Mouse (Mus musculus): ENCODE data around the gene Calr3. TPM values are rescaled to one million over a fixed set of nuclear protein-coding genes. Genes with fewer than 3 reads are reported as not detected.
A peak's percentile ranks its signal among the peaks of the same experiment; 100 is the strongest.

The Calr3 gene
- polyA plus RNA-seq, 1 experiment from 2014 or later, result 1.9 TPM

DNA sequence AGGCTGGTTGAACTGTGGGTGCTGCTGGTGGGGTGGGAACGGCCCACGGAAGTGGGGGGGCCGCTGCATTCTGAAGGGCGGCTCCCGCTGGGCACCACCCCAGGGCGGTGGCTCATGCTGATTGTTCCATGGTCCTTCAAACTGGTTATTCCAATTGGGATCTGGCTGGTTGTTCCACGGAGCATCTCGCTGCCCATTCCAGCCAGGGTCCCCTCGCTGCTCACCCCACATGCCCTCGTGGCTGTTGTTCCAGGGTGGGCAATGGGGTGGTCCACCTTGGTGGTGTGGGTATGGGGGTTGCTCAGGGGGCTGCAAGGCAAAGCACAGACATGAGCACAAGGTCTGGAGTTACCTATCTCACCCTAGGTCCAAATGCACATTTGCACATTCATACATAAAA is 20.5 kb upstream of the Calr3 start:
- Histone ChIP-seq H3K9me3 (replicated peaks) (no peaks in the 10 kb centered on the region), H3K4me1 (no peaks in the 10 kb centered on the region), H3K4me3 (no peak overlapping the region), H3K4me2 (replicated peaks) (no peak overlapping the region), H3K27ac (no peak overlapping the region), H3K9ac (no peak overlapping the region), H3K27me3 (no peaks in the 10 kb centered on the region), H3K36me3 (peaks cover 100% of the 10 kb centered on the region)
- no peak for ATAC-seq (ENCODE audit: low FRiP score)
- over 99% methylated on average over 10 of the region's 10 CpGs for WGBS

DNA sequence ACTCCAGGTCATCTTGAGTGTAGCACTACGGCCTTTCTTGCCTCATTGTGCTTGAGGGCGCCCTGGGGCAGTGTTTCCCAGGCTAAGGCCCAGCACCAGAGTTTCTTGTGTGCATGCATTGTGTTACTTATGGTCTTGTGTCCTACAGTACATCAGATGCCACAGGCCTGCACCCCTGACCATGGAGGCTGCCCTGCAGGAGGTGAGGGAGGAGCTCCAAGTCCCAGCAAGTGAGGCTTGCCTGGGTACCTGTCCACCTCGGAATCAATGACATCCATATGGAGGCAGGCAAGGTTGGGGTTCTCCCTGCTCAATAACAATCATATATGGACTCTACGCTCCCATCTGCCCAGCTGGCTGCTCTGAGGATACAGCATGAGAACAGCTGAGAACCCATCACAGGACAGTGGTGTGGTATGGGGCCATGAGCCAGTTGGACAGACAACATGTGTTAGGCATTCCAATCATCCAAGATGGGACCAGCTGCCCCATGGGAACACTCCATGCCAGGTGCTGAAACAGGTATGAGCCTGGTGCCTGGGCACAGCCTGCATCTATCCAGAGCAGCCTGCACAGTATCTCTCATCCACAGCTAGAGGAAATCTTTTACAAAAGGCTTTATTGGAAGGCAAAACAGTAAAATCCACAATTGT is 16.3 kb upstream of the Calr3 start:
- Histone ChIP-seq H3K9me3 (replicated peaks) (no peaks in the 10 kb centered on the region), H3K4me2 (replicated peaks) (no peak overlapping the region), H3K27me3 (no peaks in the 10 kb centered on the region), H3K4me3 (no peak overlapping the region), H3K27ac (no peak overlapping the region), H3K36me3 (peaks cover 83% of the 10 kb centered on the region), H3K9ac (no peak overlapping the region), H3K4me1 (no peaks in the 10 kb centered on the region)
- 93% methylated on average over 4 of the region's 4 CpGs for whole genome bisulfite sequencing
- no peak for ATAC-seq (ENCODE audit: low FRiP score)

DNA sequence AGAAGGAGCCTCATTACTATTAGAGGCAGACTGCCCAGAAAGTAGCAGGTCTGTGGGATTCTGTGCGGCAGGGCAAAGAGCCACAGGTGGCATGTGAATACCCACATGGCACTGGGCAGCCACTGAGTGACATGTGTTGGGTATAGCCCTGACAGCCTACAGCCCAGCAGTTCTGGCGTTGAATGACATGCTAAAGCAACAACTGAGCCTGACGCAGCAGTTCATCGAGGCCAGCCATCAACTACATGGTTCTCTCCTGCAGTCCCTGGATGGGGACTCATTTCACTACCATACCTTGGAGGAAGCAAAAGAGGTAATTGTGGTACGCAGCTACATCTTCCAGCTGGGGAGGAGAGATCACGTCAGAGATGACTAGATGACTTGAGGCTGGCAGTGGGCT is 14.8 kb upstream of the Calr3 start:
- no peaks in the 10 kb centered on the region for H3K27me3 ChIP-seq
- 89% methylated on average over 6 of the region's 6 CpGs for whole genome bisulfite sequencing
- no peaks in the 10 kb centered on the region for H3K4me1 ChIP-seq
- no peak for ATAC-seq (ENCODE audit: low FRiP score)
- H3K36me3 ChIP-seq, result peaks cover 82% of the 10 kb centered on the region
- peaks cover 6% of the 10 kb centered on the region; the same call in 1 of the 2 replicates for H3K9me3 ChIP-seq (replicated peaks)
- no peak overlapping the region for H3K27ac ChIP-seq
- no peak overlapping the region for H3K4me2 ChIP-seq (replicated peaks)
- H3K9ac ChIP-seq, result no peak overlapping the region
- no peak overlapping the region for H3K4me3 ChIP-seq

DNA sequence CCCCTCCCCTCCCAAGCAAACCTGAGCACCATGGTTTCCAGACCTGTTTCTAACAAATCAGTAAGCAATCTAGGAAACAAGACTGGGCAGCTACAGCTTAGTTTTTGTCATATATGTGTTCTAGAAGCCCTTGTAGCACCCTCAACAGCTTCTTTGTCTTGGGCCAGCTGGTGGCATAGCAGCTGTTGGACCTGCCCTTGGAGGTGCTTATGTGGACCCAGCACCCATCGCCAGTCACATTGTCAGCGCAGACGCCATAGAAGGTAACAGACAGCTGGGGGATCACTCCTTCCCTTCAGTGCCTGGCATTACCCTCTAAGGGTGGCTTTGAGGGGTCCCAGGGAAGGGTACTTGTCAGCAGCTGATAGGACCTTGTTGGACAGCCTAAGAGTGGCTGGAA is 14.1 kb upstream of the Calr3 start:
- no peak for ATAC-seq (ENCODE audit: low FRiP score)

GRCm38 (mm10) chr8:72455317-72455716 is 11.6 kb upstream of the Calr3 start:
- Histone ChIP-seq H3K27ac (no peak overlapping the region), H3K4me2 (replicated peaks) (no peak overlapping the region), H3K9me3 (replicated peaks) (peaks cover 7% of the 10 kb centered on the region; the same call in 1 of the 2 replicates), H3K4me1 (no peaks in the 10 kb centered on the region), H3K27me3 (no peaks in the 10 kb centered on the region), H3K36me3 (peaks cover 70% of the 10 kb centered on the region), H3K4me3 (no peak overlapping the region), H3K9ac (no peak overlapping the region)
- no peak for ATAC-seq (ENCODE audit: low FRiP score)
- 90% methylated on average over 4 of the region's 4 CpGs for WGBS

More for the DNA sequence above, 14.1 kb upstream of the Calr3 start:
- Histone ChIP-seq H3K9me3 (replicated peaks) (peaks cover 7% of the 10 kb centered on the region; the same call in 1 of the 2 replicates), H3K36me3 (peaks cover 82% of the 10 kb centered on the region), H3K4me1 (no peaks in the 10 kb centered on the region), H3K27me3 (no peaks in the 10 kb centered on the region), H3K9ac (no peak overlapping the region), H3K4me3 (no peak overlapping the region), H3K4me2 (replicated peaks) (no peak overlapping the region), H3K27ac (no peak overlapping the region)
- 100% methylated on average over 3 of the region's 3 CpGs for WGBS

GRCm38 (mm10) chr8:72453904-72454303 is 10.2 kb upstream of the Calr3 start:
- H3K4me3 ChIP-seq, result no peak overlapping the region
- no peak overlapping the region for H3K9ac ChIP-seq
- peaks cover 72% of the 10 kb centered on the region for H3K36me3 ChIP-seq
- peaks cover 7% of the 10 kb centered on the region; the same call in 1 of the 2 replicates for H3K9me3 ChIP-seq (replicated peaks)
- no peaks in the 10 kb centered on the region for H3K4me1 ChIP-seq
- no peak for ATAC-seq (ENCODE audit: low FRiP score)
- H3K27me3 ChIP-seq, result no peaks in the 10 kb centered on the region
- no peak overlapping the region for H3K27ac ChIP-seq
- 92% methylated on average over 2 of the region's 2 CpGs for WGBS
- H3K4me2 ChIP-seq (replicated peaks), result no peak overlapping the region

DNA sequence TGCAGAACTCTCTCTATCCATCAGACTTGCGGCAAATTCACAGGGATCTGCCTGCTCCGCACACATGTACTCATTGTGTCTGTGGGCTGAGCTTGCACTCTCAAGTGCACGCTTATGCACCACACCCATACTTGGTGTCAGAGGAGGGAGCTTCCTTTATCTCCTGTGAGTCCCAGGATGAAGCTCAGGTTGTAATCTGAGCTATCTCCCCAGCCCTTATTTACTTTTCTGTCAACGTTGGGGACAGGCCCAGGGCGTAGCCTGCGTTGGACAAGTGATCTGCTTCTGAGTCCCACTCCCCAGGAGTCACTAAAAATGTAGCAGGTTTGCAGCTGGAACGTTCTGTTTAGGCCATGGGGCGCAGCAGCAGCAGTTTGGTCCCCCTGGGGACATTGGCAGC is 7.8 kb upstream of the Calr3 start:
- no peak for ATAC-seq (ENCODE audit: low FRiP score)
- H3K36me3 ChIP-seq, result peaks cover 70% of the 10 kb centered on the region

GRCm38 (mm10) chr8:72445071-72445470 is 1.4 kb upstream of the Calr3 start:
- Histone ChIP-seq H3K9ac (no peak overlapping the region), H3K9me3 (replicated peaks) (no peaks in the 10 kb centered on the region), H3K36me3 (peaks cover 25% of the 10 kb centered on the region), H3K4me2 (replicated peaks) (no peak overlapping the region), H3K4me1 (peaks cover 8% of the 10 kb centered on the region; the same call in 1 of the 2 replicates), H3K4me3 (no peak overlapping the region), H3K27ac (no peak overlapping the region), H3K27me3 (no peaks in the 10 kb centered on the region)
- 96% methylated on average over 6 of the region's 6 CpGs for WGBS
- ATAC-seq (ENCODE audit: low FRiP score), result no peak

More for the DNA sequence above, 7.8 kb upstream of the Calr3 start:
- WGBS, result 84% methylated on average over 8 of the region's 8 CpGs
- no peak overlapping the region for H3K4me2 ChIP-seq (replicated peaks)
- H3K27ac ChIP-seq, result no peak overlapping the region
- no peaks in the 10 kb centered on the region for H3K27me3 ChIP-seq
- peaks cover 2% of the 10 kb centered on the region; the same call in 1 of the 2 replicates for H3K4me1 ChIP-seq
- H3K9ac ChIP-seq, result no peak overlapping the region
- H3K4me3 ChIP-seq, result no peak overlapping the region
- H3K9me3 ChIP-seq (replicated peaks), result peaks cover 7% of the 10 kb centered on the region; the same call in 1 of the 2 replicates

GRCm38 (mm10) chr8:72443994-72444350 is 302 bp upstream of the Calr3 start:
- peak overlapping the region; percentile 57 for H3K9ac ChIP-seq
- H3K9me3 ChIP-seq (replicated peaks), result no peaks in the 10 kb centered on the region
- H3K4me3 ChIP-seq, result peak overlapping the region; percentile 36
- H3K4me1 ChIP-seq, result peaks cover 8% of the 10 kb centered on the region; the same call in 1 of the 2 replicates
- H3K4me2 ChIP-seq (replicated peaks), result peak overlapping the region; percentile 61
- H3K27me3 ChIP-seq, result no peaks in the 10 kb centered on the region
- WGBS, result 44% methylated on average over 6 of the region's 6 CpGs
- ATAC-seq (ENCODE audit: low FRiP score), result peak; percentile 75; the same call in 1 of the 2 replicates
- H3K27ac ChIP-seq, result no peak overlapping the region
- peaks cover 14% of the 10 kb centered on the region for H3K36me3 ChIP-seq

- ATAC-seq (ENCODE audit: low FRiP score), result no peak
- Histone ChIP-seq H3K27me3 (no peaks in the 10 kb centered on the region), H3K9me3 (replicated peaks) (no peaks in the 10 kb centered on the region), H3K4me1 (0 out of 2 replicates have a peak, but pooled peaks cover 4% of the 10 kb centered on the region), H3K4me3 (no peak overlapping the region), H3K27ac (no peak overlapping the region), H3K9ac (no peak overlapping the region), H3K4me2 (replicated peaks) (no peak overlapping the region), H3K36me3 (no peaks in the 10 kb centered on the region)
- 73% methylated on average over 8 of the region's 8 CpGs for WGBS
Observed at GRCm38 (mm10) chr8:72438248-72439015, 5.2 kb downstream of the Calr3 start.

DNA sequence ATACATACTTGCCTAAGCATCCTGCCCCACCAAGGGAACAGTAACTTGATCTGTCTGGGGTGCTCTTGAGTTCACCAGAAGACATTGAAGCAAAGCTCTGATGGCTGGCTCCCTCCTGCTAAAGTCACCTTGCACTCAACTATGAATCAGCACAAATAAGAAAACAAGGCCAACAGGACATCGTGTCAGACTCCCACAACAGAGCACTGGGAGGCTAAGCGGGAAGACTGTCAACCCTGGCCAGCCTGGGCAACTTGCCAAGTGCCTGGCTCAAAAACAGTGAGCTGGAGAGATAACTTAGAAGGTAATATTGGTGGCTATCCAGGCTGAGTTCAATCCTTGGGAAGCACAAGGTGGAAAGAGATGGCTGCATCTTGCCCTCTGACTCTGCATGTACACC is 8.7 kb downstream of the Calr3 start:
- ATAC-seq (ENCODE audit: low FRiP score), result no peak
- H3K27me3 ChIP-seq, result no peaks in the 10 kb centered on the region
- no peak overlapping the region for H3K4me2 ChIP-seq (replicated peaks)
- H3K4me1 ChIP-seq, result no peaks in the 10 kb centered on the region
- no peak overlapping the region for H3K27ac ChIP-seq
- H3K9me3 ChIP-seq (replicated peaks), result no peaks in the 10 kb centered on the region
- no peaks in the 10 kb centered on the region for H3K36me3 ChIP-seq
- H3K9ac ChIP-seq, result no peak overlapping the region
- WGBS, result 50% methylated on average over 2 of the region's 2 CpGs
- no peak overlapping the region for H3K4me3 ChIP-seq

DNA sequence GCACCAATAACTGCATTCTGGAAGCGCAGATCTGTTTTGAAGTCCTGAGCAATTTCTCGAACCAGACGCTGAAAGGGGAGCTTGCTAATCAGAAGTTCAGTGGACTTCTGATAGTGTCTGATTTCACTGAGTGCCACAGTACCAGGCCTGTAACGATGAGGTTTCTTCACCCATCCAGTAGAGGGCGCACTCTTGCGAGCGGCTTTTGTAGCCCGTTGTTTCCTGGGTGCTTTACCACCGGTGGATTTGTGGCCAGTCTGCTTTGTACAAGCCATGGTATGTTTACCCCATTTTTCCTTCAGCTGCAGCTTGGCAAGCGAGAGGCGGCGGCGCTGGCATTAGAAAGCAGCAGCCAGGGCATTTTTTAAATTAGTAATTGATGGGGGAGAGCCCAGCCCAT is 14.0 kb downstream of the Calr3 start:
- H3K36me3 ChIP-seq, result no peaks in the 10 kb centered on the region
- H3K4me3 ChIP-seq, result no peak overlapping the region
- H3K27me3 ChIP-seq, result no peaks in the 10 kb centered on the region
- no peak overlapping the region for H3K9ac ChIP-seq
- no peaks in the 10 kb centered on the region for H3K4me1 ChIP-seq
- WGBS, result 59% methylated on average over 13 of the region's 13 CpGs
- no peak overlapping the region for H3K27ac ChIP-seq
- ATAC-seq (ENCODE audit: low FRiP score), result no peak
- no peak overlapping the region for H3K4me2 ChIP-seq (replicated peaks)
- H3K9me3 ChIP-seq (replicated peaks), result no peaks in the 10 kb centered on the region

All from hindbrain, embryonic 12.5 days (tissue).